ENCODE assay signal across 9 mouse cellular contexts in the genomic region with DNA sequence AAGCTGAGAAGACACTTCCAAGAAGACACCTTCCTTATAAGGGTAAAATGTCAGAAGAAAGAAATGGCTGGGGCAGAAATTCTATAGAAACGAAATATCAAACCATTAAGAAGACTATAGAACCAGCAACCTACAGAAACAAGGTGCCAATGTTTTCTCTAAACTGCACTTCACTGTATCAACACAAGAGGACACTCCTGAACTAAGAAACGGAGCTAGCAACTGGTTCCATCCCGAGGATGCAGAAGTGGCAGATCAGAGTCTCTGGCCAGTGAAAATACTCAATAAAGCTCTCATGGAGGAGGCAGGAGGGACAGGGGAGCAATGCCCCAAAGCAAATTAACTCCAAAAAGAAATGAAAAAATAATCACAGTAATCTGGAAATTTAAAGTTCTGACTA. TPM values are rescaled to one million over a fixed set of nuclear protein-coding genes. Genes with fewer than 3 reads are reported as not detected.
A peak's percentile ranks its signal among the peaks of the same experiment; 100 is the strongest.
DNase-seq lines count a peak whose midpoint lies in the region; ATAC-seq and TF ChIP-seq lines count a peak whose summit lies in the region.
"Had no signal": no experiment of that assay in that cellular context is flagged by ENCODE, and none has a peak within 500 bp of the region (broad histone marks: within the 10 kb centered on the region; RNA-seq: fewer than 3 reads in every experiment).

No protein-coding gene starts in this region.

- no peaks in the 10 kb centered on the region for H3K27me3 ChIP-seq in midbrain, embryonic 14.5 days (ENCODE audit: control insufficient read depth, insufficient read depth, low read length)
- no peaks in the 10 kb centered on the region for H3K27me3 ChIP-seq in midbrain, embryonic 13.5 days
- H3K27me3 ChIP-seq in forebrain, embryonic 16.5 days (replicated peaks; ENCODE audit: control insufficient read depth, insufficient read depth, low read length) = no peaks in the 10 kb centered on the region

- no peak for ATAC-seq in midbrain, embryonic 14.5 days (ENCODE audit: low FRiP score, low TSS enrichment)
- ATAC-seq in midbrain, embryonic 13.5 days = no peak
- no peak for ATAC-seq in forebrain, embryonic 16.5 days

- no peak overlapping the region for H3K9ac ChIP-seq in midbrain, embryonic 14.5 days (replicated peaks; ENCODE audit: low read length)
- H3K9ac ChIP-seq in midbrain, embryonic 13.5 days (replicated peaks) = no peak overlapping the region
- H3K9ac ChIP-seq in forebrain, embryonic 16.5 days (replicated peaks; ENCODE audit: low read depth, low read length) = no peak overlapping the region

- H3K36me3 ChIP-seq in midbrain, embryonic 14.5 days (ENCODE audit: control insufficient read depth, insufficient read depth, low read length) = no peaks in the 10 kb centered on the region
- no peaks in the 10 kb centered on the region for H3K36me3 ChIP-seq in midbrain, embryonic 13.5 days
- H3K36me3 ChIP-seq in forebrain, embryonic 16.5 days (ENCODE audit: control insufficient read depth, insufficient read depth) = no peaks in the 10 kb centered on the region

- DNase-seq in gastrocnemius, adult 2 months = no peak
- DNase-seq in gastrocnemius, postnatal 36 days = no peak
- DNase-seq in midbrain, embryonic 14.5 days = peak; percentile 77
- DNase-seq in adipocyte (ENCODE audit: low spot score) = peak; percentile 70
- peak; percentile 30 for DNase-seq in lung, postnatal 10 days
- DNase-seq in urinary bladder, postnatal 36 days (ENCODE audit: low spot score in 2 of 2) = no peak

- H3K9me3 ChIP-seq in midbrain, embryonic 14.5 days (ENCODE audit: control insufficient read depth, low read length) = no peaks in the 10 kb centered on the region
- no peaks in the 10 kb centered on the region for H3K9me3 ChIP-seq in midbrain, embryonic 13.5 days
- no peaks in the 10 kb centered on the region for H3K9me3 ChIP-seq in forebrain, embryonic 16.5 days (ENCODE audit: control insufficient read depth, low read length)

- WGBS in midbrain, embryonic 14.5 days = 25% methylated on average over 3 of the region's 3 CpGs
- 18% methylated on average over 3 of the region's 3 CpGs for WGBS in midbrain, embryonic 13.5 days
- 14% methylated on average over 3 of the region's 3 CpGs for WGBS in forebrain, embryonic 16.5 days

- TF ChIP-seq CTCF in gastrocnemius, adult 2 months (IDR thresholded peaks at IDR 0.05) = peak; percentile 63

- no peaks in the 10 kb centered on the region for H3K4me1 ChIP-seq in midbrain, embryonic 14.5 days (ENCODE audit: control insufficient read depth, insufficient read depth, low read length)
- no peaks in the 10 kb centered on the region for H3K4me1 ChIP-seq in midbrain, embryonic 13.5 days (replicated peaks)
- no peaks in the 10 kb centered on the region for H3K4me1 ChIP-seq in forebrain, embryonic 16.5 days (replicated peaks; ENCODE audit: control insufficient read depth, insufficient read depth, low read length)

- H3K4me2 ChIP-seq in midbrain, embryonic 14.5 days (ENCODE audit: low read length) = no peak overlapping the region
- no peak overlapping the region for H3K4me2 ChIP-seq in midbrain, embryonic 13.5 days (replicated peaks)
- H3K4me2 ChIP-seq in forebrain, embryonic 16.5 days (ENCODE audit: low read length) = no peak overlapping the region

- intact Hi-C loops in gastrocnemius, adult 2 months (cut with DNase I) = no loop called here
- intact Hi-C loops in gastrocnemius, postnatal 36 days (cut with DNase I) = loop anchor here (10.0 kb wide), 1 partner anchor 446 kb away; no protein-coding TSS in a partner anchor

- H3K27ac ChIP-seq in gastrocnemius, adult 2 months = no peak overlapping the region
- H3K27ac ChIP-seq in midbrain, embryonic 14.5 days (replicated peaks; ENCODE audit: low read depth, low read length) = no peak overlapping the region
- H3K27ac ChIP-seq in midbrain, embryonic 13.5 days = no peak overlapping the region
- no peak overlapping the region for H3K27ac ChIP-seq in forebrain, embryonic 16.5 days (ENCODE audit: low read length)

- no peak overlapping the region for H3K4me3 ChIP-seq in gastrocnemius, adult 2 months
- no peak overlapping the region for H3K4me3 ChIP-seq in midbrain, embryonic 14.5 days (replicated peaks; ENCODE audit: low read depth, low read length)
- no peak overlapping the region for H3K4me3 ChIP-seq in midbrain, embryonic 13.5 days (replicated peaks)
- H3K4me3 ChIP-seq in forebrain, embryonic 16.5 days (replicated peaks; ENCODE audit: low read length) = no peak overlapping the region

RNA-seq across cellular contexts. Expression of a gene that starts 13.0 kb away (rescaled TPM):
- under 1 TPM in 1 of 2 experiments, not detected in 1; 0.64 TPM for total RNA-seq in gastrocnemius, adult 2 months (2021)
- total RNA-seq in gastrocnemius, postnatal 36 days (2021) = under 1 TPM; 0.54 to 0.74 TPM
- 2.9 and 4.2 TPM in 2 replicates for polyA plus RNA-seq in midbrain, embryonic 14.5 days (2014; fragmentation: Nextera tagmentation; extraction: Ambion mirVana)
- polyA plus RNA-seq in midbrain, embryonic 13.5 days (2015; fragmentation: Nextera tagmentation; extraction: Ambion mirVana) = 1.2 and 1.3 TPM in 2 replicates
- polyA plus RNA-seq in forebrain, embryonic 16.5 days (2015; fragmentation: Nextera tagmentation; extraction: Ambion mirVana) = 1.2 and 1.3 TPM in 2 replicates

RNA-seq across cellular contexts. Expression of a gene that starts 16.5 kb away (rescaled TPM):
- 1 to 10 TPM; 6.8 to 7.3 TPM for total RNA-seq in gastrocnemius, adult 2 months (2021)
- total RNA-seq in gastrocnemius, postnatal 36 days (2021) = 1 to 10 TPM; 3.6 to 6.4 TPM
- 14.0 and 14.5 TPM in 2 replicates for polyA plus RNA-seq in midbrain, embryonic 14.5 days (2014; fragmentation: Nextera tagmentation; extraction: Ambion mirVana)
- polyA plus RNA-seq in midbrain, embryonic 13.5 days (2015; fragmentation: Nextera tagmentation; extraction: Ambion mirVana) = 12.8 and 14.7 TPM in 2 replicates
- 14.7 and 15.9 TPM in 2 replicates for polyA plus RNA-seq in forebrain, embryonic 16.5 days (2015; fragmentation: Nextera tagmentation; extraction: Ambion mirVana)

RNA-seq across cellular contexts. Expression of a gene that starts 48.1 kb away (rescaled TPM):
- not detected for total RNA-seq in gastrocnemius, adult 2 months (2021)
- not detected for total RNA-seq in gastrocnemius, postnatal 36 days (2021)
- polyA plus RNA-seq in midbrain, embryonic 14.5 days (2014; fragmentation: Nextera tagmentation; extraction: Ambion mirVana) = not detected in 2 replicates
- not detected in 2 replicates for polyA plus RNA-seq in midbrain, embryonic 13.5 days (2015; fragmentation: Nextera tagmentation; extraction: Ambion mirVana)
- not detected in 2 replicates for polyA plus RNA-seq in forebrain, embryonic 16.5 days (2015; fragmentation: Nextera tagmentation; extraction: Ambion mirVana)
- total RNA-seq: heart, postnatal 14 days had no signal

Comparison
In these comparisons a context has a peak if more than half of its experiments do, and no peak if none do; other contexts are left out.
1. DNase-seq: peak in midbrain, embryonic 14.5 days (single experiment), adipocyte (single experiment) and lung, postnatal 10 days (single experiment); none in gastrocnemius, adult 2 months (single experiment), gastrocnemius, postnatal 36 days (0 of 2) and urinary bladder, postnatal 36 days (0 of 2).